Mouse (Mus musculus) CH12.LX (cell line): ENCODE measurements around the gene Nbea. TPM values are rescaled to one million over a fixed set of nuclear protein-coding genes. Genes with fewer than 3 reads are reported as not detected.

Experiments
- DNase-seq: peaks from one replicate; pipeline ENCODE4 v3.0.0-alpha.2; 2013; ENCODE audit errors: extremely low read depth
- H3K27ac ChIP-seq: 2 replicates; pipeline ENCODE4 v1.5.1; 2012; ENCODE audit warnings: low read depth, mild to moderate bottlenecking, control low read depth, moderate library complexity; ENCODE audit not compliant: insufficient read depth
- H3K27me3 ChIP-seq: replicated peaks from 2 replicates; pipeline ENCODE3; 2012; ENCODE audit warnings: inconsistent platforms
- H3K36me3 ChIP-seq, 2 experiments: replicated peaks in 1 of 2; 2 replicates each; pipeline versions ENCODE3 to v1.6.1; 2012; ENCODE audit warnings: inconsistent platforms in 1 of 2, low read length in 1 of 2, mild to moderate bottlenecking in 1 of 2, mixed read lengths in 1 of 2, moderate library complexity in 1 of 2; ENCODE audit not compliant: control insufficient read depth in 1 of 2, insufficient read depth in 1 of 2
- H3K4me1 ChIP-seq, 2 experiments: 2 replicates each; pipeline ENCODE4 v1.6.1; 2012; ENCODE audit warnings: inconsistent platforms in 1 of 2, moderate library complexity in 1 of 2; ENCODE audit not compliant: insufficient read depth in 2 of 2, control insufficient read depth in 1 of 2
- H3K4me2 ChIP-seq: 2 replicates; pipeline ENCODE4 v1.6.1; 2012; ENCODE audit warnings: low read depth, mild to moderate bottlenecking, control low read depth; ENCODE audit not compliant: poor library complexity, insufficient read depth, severe bottlenecking
- H3K4me3 ChIP-seq, 3 experiments: fragments of 150-350 bp in 1 of 3; sonication (generic) in 1 of 3; replicated peaks in 1 of 3; 2 replicates each; pipeline versions ENCODE3 to v1.5.1; 2011 to 2012; ENCODE audit warnings: low read depth in 2 of 3, low read length in 2 of 3, mild to moderate bottlenecking in 2 of 3, moderate library complexity in 2 of 3, control low read depth in 1 of 3, improper control_type of control experiment in 1 of 3, inconsistent platforms in 1 of 3, mixed read lengths in 1 of 3; ENCODE audit not compliant: poor library complexity in 1 of 3
- H3K79me2 ChIP-seq: replicated peaks from 2 replicates; pipeline ENCODE4 v1.6.1; 2012; ENCODE audit warnings: mild to moderate bottlenecking, moderate library complexity; ENCODE audit not compliant: control insufficient read depth, poor library complexity, insufficient read depth, severe bottlenecking; ENCODE audit errors: extremely low read depth
- H3K9ac ChIP-seq: 2 replicates; pipeline ENCODE4 v1.6.1; 2012; ENCODE audit warnings: low read depth, mild to moderate bottlenecking, control low read depth, moderate library complexity; ENCODE audit not compliant: insufficient read depth
- H3K9me3 ChIP-seq: replicated peaks from 2 replicates; pipeline ENCODE3; 2012; ENCODE audit warnings: low read length, inconsistent platforms, mixed read lengths
- BHLHE40 ChIP-seq: IDR thresholded peaks from 2 replicates; pipeline ENCODE4 v1.6.1; 2011; ENCODE audit warnings: mild to moderate bottlenecking, low read depth, low read length, improper control_type of control experiment
- CHD2 ChIP-seq: IDR thresholded peaks from 2 replicates; pipeline ENCODE4 v1.6.1; 2011; ENCODE audit warnings: low read length, improper control_type of control experiment
- CTCF ChIP-seq, 2 experiments: IDR thresholded peaks in 1 of 2; conservative IDR thresholded peaks in 1 of 2; 2 replicates each; pipeline ENCODE4 v1.5.1; 2011 to 2012; ENCODE audit warnings: low read depth in 2 of 2, low read length in 2 of 2, improper control_type of control experiment in 1 of 2, inconsistent platforms in 1 of 2, mild to moderate bottlenecking in 1 of 2, moderate library complexity in 1 of 2
- GABPA ChIP-seq: IDR thresholded peaks from 2 replicates; pipeline ENCODE4 v1.6.1; 2012; ENCODE audit warnings: low read depth, low read length, improper control_type of control experiment, inconsistent platforms; ENCODE audit not compliant: insufficient replicate concordance
- HCFC1 ChIP-seq: IDR thresholded peaks from 2 replicates; pipeline ENCODE4 v1.6.1; 2012; ENCODE audit warnings: low read depth, mild to moderate bottlenecking, inconsistent platforms, low read length, improper control_type of control experiment
- IRF4 ChIP-seq: IDR thresholded peaks from 2 replicates; pipeline ENCODE4 v1.6.1; 2014; ENCODE audit warnings: low read depth, mild to moderate bottlenecking, inconsistent platforms, low read length, improper control_type of control experiment
- JUN ChIP-seq: IDR thresholded peaks from 2 replicates; pipeline ENCODE4 v1.6.1; 2011; ENCODE audit warnings: low read depth, mild to moderate bottlenecking, low read length, improper control_type of control experiment, moderate library complexity; ENCODE audit not compliant: insufficient read depth
- JUND ChIP-seq: conservative IDR thresholded peaks from 2 replicates; pipeline ENCODE4 v1.6.1; 2011; ENCODE audit warnings: low read depth, low read length, improper control_type of control experiment
- MAFK ChIP-seq: IDR thresholded peaks from 2 replicates; pipeline ENCODE4 v1.6.1; 2011; ENCODE audit warnings: low read length, improper control_type of control experiment; ENCODE audit not compliant: insufficient replicate concordance
- NELFE ChIP-seq: IDR thresholded peaks from 2 replicates; pipeline ENCODE4 v1.6.1; 2011; ENCODE audit warnings: low read depth, low read length, improper control_type of control experiment
- PAX5 ChIP-seq: IDR thresholded peaks from 2 replicates; pipeline ENCODE4 v1.6.1; 2012; ENCODE audit warnings: low read length, inconsistent platforms, mixed read lengths
- POLR2AphosphoS2 ChIP-seq: IDR thresholded peaks from 2 replicates; pipeline ENCODE4 v1.6.1; 2011; ENCODE audit warnings: low read depth, low read length, improper control_type of control experiment
- RCOR1 ChIP-seq: conservative IDR thresholded peaks from 2 replicates; pipeline ENCODE4 v1.6.1; 2012; ENCODE audit warnings: low read depth, mild to moderate bottlenecking, inconsistent platforms, low read length, improper control_type of control experiment
- SIN3A ChIP-seq: IDR thresholded peaks from 2 replicates; pipeline ENCODE4 v1.6.1; 2012; ENCODE audit warnings: low read length, improper control_type of control experiment, inconsistent platforms
- TBP ChIP-seq: conservative IDR thresholded peaks from 2 replicates; pipeline ENCODE4 v1.6.1; 2011; ENCODE audit warnings: low read depth, low read length, improper control_type of control experiment
- TCF12 ChIP-seq: IDR thresholded peaks from 2 replicates; pipeline ENCODE4 v1.6.1; 2014; ENCODE audit warnings: low read depth, mild to moderate bottlenecking, inconsistent platforms, low read length, improper control_type of control experiment
- USF2 ChIP-seq: conservative IDR thresholded peaks from 2 replicates; pipeline ENCODE4 v1.6.1; 2011; ENCODE audit warnings: low read depth, low read length, improper control_type of control experiment
- ZKSCAN1 ChIP-seq: IDR thresholded peaks from 2 replicates; pipeline ENCODE4 v1.6.1; 2012; ENCODE audit warnings: low read depth, inconsistent platforms, low read length, improper control_type of control experiment, borderline replicate concordance
- ZMIZ1 ChIP-seq: IDR thresholded peaks from 2 replicates; pipeline ENCODE4 v1.6.1; 2012; ENCODE audit warnings: low read depth, mild to moderate bottlenecking, inconsistent platforms, low read length, improper control_type of control experiment
- ZNF384 ChIP-seq: IDR thresholded peaks from 2 replicates; pipeline ENCODE4 v1.6.1; 2012; ENCODE audit warnings: low read depth, low read length, improper control_type of control experiment, inconsistent platforms
- dilution Hi-C: fragments of 300-500 bp; cut with MboI; formaldehyde crosslinking; loops from 2 replicates; pipeline ENCODE4 v1.14.3; 2020; ENCODE audit warnings: low sequenced_read_pairs; ENCODE audit not compliant: extremely low pct_unique_long_range_greater_than_20kb, extremely low pct_ligation_motif_present
- in situ Hi-C: fragments of 300-500 bp; cut with MboI; formaldehyde crosslinking; loops from 3 replicates; pipeline ENCODE4 v1.14.3; 2019; ENCODE audit warnings: low sequenced_read_pairs, low pct_ligation_motif_present, low pct_unique_long_range_greater_than_20kb, mixed read lengths
- polyA plus RNA-seq: library from polyadenylated mRNA; unstranded; fragments of >175 nt; gene quantifications from 2 replicates; pipeline ENCODE4 v1.2.1, GENCODE M21; 2012; ENCODE audit warnings: low read depth; ENCODE audit not compliant: insufficient read length
- total RNA-seq, 2 experiments: library from RNA; depleted of rRNA; stranded (reverse); fragments of 300-350 nt in 1 of 2; fragments of >200 nt in 1 of 2; gene quantifications; 2 replicates each; pipeline ENCODE4 v1.2.3; 2012 to 2014

The Nbea gene
- total and polyA plus RNA-seq, 3 experiments: 0.04 TPM; not detected in 2

- H3K4me1 ChIP-seq: no peaks in the 10 kb centered on the region
- H3K4me3 ChIP-seq: no peak overlapping the region
- peaks cover 64% of the 10 kb centered on the region for H3K9me3 ChIP-seq
- H3K36me3 ChIP-seq: no peaks in the 10 kb centered on the region
- in situ Hi-C loops (no loop called here), dilution Hi-C loops (no loop called here)
- H3K27me3 ChIP-seq: no peaks in the 10 kb centered on the region
- DNase-seq: no peak
- H3K27ac ChIP-seq: no peak overlapping the region
- H3K4me2 ChIP-seq: no peak overlapping the region
- TF ChIP-seq USF2 (no peak), SIN3A (no peak), TCF12 (no peak), IRF4 (no peak), PAX5 (no peak), ZKSCAN1 (no peak), NELFE (no peak), GABPA (no peak)
- H3K79me2 ChIP-seq: no peaks in the 10 kb centered on the region
- H3K9ac ChIP-seq: no peak overlapping the region
Measured at GRCm38 (mm10) chr3:55751363-55751762, 432.1 kb downstream of the Nbea start.

DNA sequence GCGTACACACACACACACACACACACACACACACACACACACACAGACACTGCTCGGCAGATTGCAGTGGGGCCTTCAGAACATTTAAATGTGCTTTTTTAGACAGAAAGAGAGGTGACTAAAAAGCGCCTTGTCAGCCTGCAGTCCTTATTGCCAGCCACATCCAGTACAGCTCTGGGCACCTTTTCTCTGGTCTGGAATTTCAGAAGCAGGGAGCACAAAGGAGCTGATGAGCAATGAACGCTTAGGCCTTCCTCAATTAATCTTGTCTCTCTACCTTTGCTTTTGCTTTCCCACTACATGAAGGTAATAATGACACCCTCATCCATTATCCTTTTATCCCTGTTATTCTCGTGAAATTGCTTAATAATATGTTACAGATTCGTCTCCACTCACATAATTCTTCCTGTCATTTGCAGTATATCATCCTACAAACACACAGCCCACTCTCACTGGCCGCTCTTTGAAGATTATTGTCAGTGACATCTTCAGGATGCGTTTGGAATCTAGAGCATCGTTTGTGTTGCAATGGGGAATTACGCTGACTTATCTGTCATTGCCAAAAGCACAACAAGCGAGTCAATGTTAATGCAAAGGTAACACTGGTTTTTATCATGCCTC is 432.9 kb downstream of the Nbea start:
- Histone ChIP-seq H3K36me3 (no peaks in the 10 kb centered on the region), H3K27me3 (no peaks in the 10 kb centered on the region), H3K79me2 (no peaks in the 10 kb centered on the region), H3K4me2 (no peak overlapping the region), H3K9ac (no peak overlapping the region), H3K4me3 (no peak overlapping the region), H3K4me1 (no peaks in the 10 kb centered on the region), H3K27ac (no peak overlapping the region), H3K9me3 (peaks cover 62% of the 10 kb centered on the region)
- in situ Hi-C loops: no loop called here
- DNase-seq: no peak
- no peak for TF ChIP-seq RCOR1
- TF ChIP-seq ZNF384: no peak
- TF ChIP-seq POLR2AphosphoS2: no peak
- TF ChIP-seq MAFK: no peak
- no peak for TF ChIP-seq ZMIZ1
- dilution Hi-C loops: no loop called here

GRCm38 (mm10) chr3:55743885-55744284 is 439.6 kb downstream of the Nbea start:
- H3K4me1 ChIP-seq: no peaks in the 10 kb centered on the region
- no peaks in the 10 kb centered on the region for H3K79me2 ChIP-seq
- no peak overlapping the region for H3K4me2 ChIP-seq
- DNase-seq: no peak
- dilution Hi-C loops: no loop called here
- no peak overlapping the region for H3K27ac ChIP-seq
- no peak overlapping the region for H3K4me3 ChIP-seq
- TF ChIP-seq CHD2 (no peak), HCFC1 (no peak), CTCF (conservative IDR thresholded peaks at IDR 0.05 in 1 of 2, IDR thresholded peaks at IDR 0.05 in 1 of 2; ENCODE audit: low read depth in 2 of 2, low read length in 2 of 2) (no peak), BHLHE40 (no peak), JUND (no peak), RCOR1 (no peak), TCF12 (no peak), NELFE (no peak), TBP (no peak), JUN (no peak)
- in situ Hi-C loops: no loop called here
- no peaks in the 10 kb centered on the region for H3K36me3 ChIP-seq
- H3K27me3 ChIP-seq: no peaks in the 10 kb centered on the region
- H3K9me3 ChIP-seq: peaks cover 67% of the 10 kb centered on the region
- H3K9ac ChIP-seq: no peak overlapping the region
